8 mouse cellular contexts compared by ENCODE assay signal in genomic region chr1:172148955-172149815, GRCm38 (mm10). TPM values are rescaled to one million over a fixed set of nuclear protein-coding genes. Genes with fewer than 3 reads are reported as not detected.
DNase-seq lines count a peak whose midpoint lies in the region; ATAC-seq and TF ChIP-seq lines count a peak whose summit lies in the region.

No protein-coding gene starts in this region.

- no peak for TF ChIP-seq CTCF in kidney, adult 2 months (conservative IDR thresholded peaks at IDR 0.05; ENCODE audit: insufficient read depth, insufficient read length, low read depth, low read length)

- H3K4me3 ChIP-seq in kidney, adult 2 months (ENCODE audit: insufficient read depth, low read depth, low read length), result peak overlapping the region; percentile 98
- H3K4me3 ChIP-seq in forebrain, embryonic 13.5 days, result peak overlapping the region; percentile 93
- peak overlapping the region; percentile 95 for H3K4me3 ChIP-seq in liver, embryonic 15.5 days (replicated peaks)

- intact Hi-C loops in left cerebral cortex, postnatal 10 days (cut with DNase I), result loop anchor here (2.0 to 10.0 kb wide), 2 partner anchors 96 to 162 kb away; no protein-coding TSS in a partner anchor

- peak; percentile 45 for DNase-seq in kidney, adult 2 months
- no peak for DNase-seq in kidney, postnatal 36 days
- peak; percentile 47 for DNase-seq in MEL-GATA-1-ER (ENCODE audit: extremely low read depth, low read depth)
- DNase-seq in thymus, postnatal 4 days, result peak; percentile 24
- no peak for DNase-seq in cerebellum, adult 11-12 months
- no peak for DNase-seq in left cerebral cortex, postnatal 10 days (ENCODE audit: extremely low spot score in 1 of 2, low spot score in 2 of 2)

- 4% methylated on average over 19 of the region's 19 CpGs for WGBS in kidney, adult 2 months
- 11% methylated on average over 19 of the region's 19 CpGs for WGBS in forebrain, embryonic 13.5 days
- WGBS in liver, embryonic 15.5 days (ENCODE audit: insufficient replicate concordance), result 4% methylated on average over 19 of the region's 19 CpGs

- peaks cover 14% of the 10 kb centered on the region; the same call in 1 of the 2 replicates for H3K4me1 ChIP-seq in kidney, adult 2 months (ENCODE audit: control insufficient read depth, insufficient read depth, low read length)
- peaks cover 32% of the 10 kb centered on the region for H3K4me1 ChIP-seq in forebrain, embryonic 13.5 days
- peaks cover 35% of the 10 kb centered on the region for H3K4me1 ChIP-seq in liver, embryonic 15.5 days (replicated peaks)

- H3K36me3 ChIP-seq in kidney, adult 2 months (ENCODE audit: control insufficient read depth, insufficient read depth, low read length), result peaks cover 12% of the 10 kb centered on the region
- peaks cover 41% of the 10 kb centered on the region for H3K36me3 ChIP-seq in forebrain, embryonic 13.5 days (ENCODE audit: poor library complexity, severe bottlenecking)
- H3K36me3 ChIP-seq in liver, embryonic 15.5 days (replicated peaks), result peaks cover 42% of the 10 kb centered on the region

- H3K27ac ChIP-seq in kidney, adult 2 months (ENCODE audit: insufficient read depth, low read depth, low read length), result peak overlapping the region; percentile 100
- peak overlapping the region; percentile 90 for H3K27ac ChIP-seq in forebrain, embryonic 13.5 days
- peak overlapping the region; percentile 96 for H3K27ac ChIP-seq in liver, embryonic 15.5 days (replicated peaks)

- H3K9ac ChIP-seq in forebrain, embryonic 13.5 days, result peak overlapping the region; percentile 99
- peak overlapping the region; percentile 98 for H3K9ac ChIP-seq in liver, embryonic 15.5 days

- no peak for TF ChIP-seq POLR2A in kidney, adult 2 months (IDR thresholded peaks at IDR 0.05; ENCODE audit: low read depth, low read length)

- peak overlapping the region; percentile 77 for H3K4me2 ChIP-seq in forebrain, embryonic 13.5 days
- H3K4me2 ChIP-seq in liver, embryonic 15.5 days, result peak overlapping the region; percentile 78

- no peaks in the 10 kb centered on the region for H3K9me3 ChIP-seq in forebrain, embryonic 13.5 days (replicated peaks)
- no peaks in the 10 kb centered on the region for H3K9me3 ChIP-seq in liver, embryonic 15.5 days (replicated peaks)

- ATAC-seq in forebrain, embryonic 13.5 days, result no peak
- no peak for ATAC-seq in liver, embryonic 15.5 days (ENCODE audit: insufficient read depth)

- H3K27me3 ChIP-seq in kidney, adult 2 months (replicated peaks; ENCODE audit: control insufficient read depth, insufficient read depth, low read length), result no peaks in the 10 kb centered on the region
- no peaks in the 10 kb centered on the region for H3K27me3 ChIP-seq in forebrain, embryonic 13.5 days
- no peaks in the 10 kb centered on the region for H3K27me3 ChIP-seq in liver, embryonic 15.5 days

RNA-seq across cellular contexts. Expression of gene Dcaf8, which starts 1.3 kb away (rescaled TPM):
- polyA plus RNA-seq in kidney, adult 2 months (2012; rRNA removed), result 93.4 and 95.1 TPM in 2 replicates
- polyA plus RNA-seq in forebrain, embryonic 13.5 days (2015; fragmentation: Nextera tagmentation; extraction: Ambion mirVana), result 112 and 125 TPM in 2 replicates
- 55.3 and 62.8 TPM in 2 replicates for polyA plus RNA-seq in liver, embryonic 15.5 days (2015; fragmentation: Nextera tagmentation; extraction: Ambion mirVana)
- total RNA-seq in left cerebral cortex, postnatal 10 days (2021), result 10 to 100 TPM; 87.0 to 88.0 TPM

RNA-seq across cellular contexts. Expression of gene Pex19, which starts 22.6 kb away (rescaled TPM):
- 110 and 125 TPM in 2 replicates for polyA plus RNA-seq in kidney, adult 2 months (2012; rRNA removed)
- 155 and 163 TPM in 2 replicates for polyA plus RNA-seq in forebrain, embryonic 13.5 days (2015; fragmentation: Nextera tagmentation; extraction: Ambion mirVana)
- polyA plus RNA-seq in liver, embryonic 15.5 days (2015; fragmentation: Nextera tagmentation; extraction: Ambion mirVana), result 38.7 and 41.8 TPM in 2 replicates
- total RNA-seq in left cerebral cortex, postnatal 10 days (2021), result 100 to 1,000 TPM in 1 of 2 experiments, 10 to 100 TPM in 1; 99.1 to 104 TPM

RNA-seq across cellular contexts. Expression of gene Pea15a, which starts 57.4 kb away (rescaled TPM):
- polyA plus RNA-seq in kidney, adult 2 months (2012; rRNA removed), result 52.1 and 58.7 TPM in 2 replicates
- 470 and 471 TPM in 2 replicates for polyA plus RNA-seq in forebrain, embryonic 13.5 days (2015; fragmentation: Nextera tagmentation; extraction: Ambion mirVana)
- polyA plus RNA-seq in liver, embryonic 15.5 days (2015; fragmentation: Nextera tagmentation; extraction: Ambion mirVana), result 20.2 and 22.3 TPM in 2 replicates
- 100 to 1,000 TPM; 368 TPM for total RNA-seq in left cerebral cortex, postnatal 10 days (2021)

Comparison
In these comparisons a context has a peak if more than half of its experiments do, and no peak if none do; other contexts are left out.
1. DNase-seq: peak in kidney, adult 2 months (single experiment), MEL-GATA-1-ER (single experiment) and thymus, postnatal 4 days (single experiment); none in kidney, postnatal 36 days (0 of 2), cerebellum, adult 11-12 months (single experiment) and left cerebral cortex, postnatal 10 days (0 of 2).
2. Peak in every context shown above with its lines, with median percentiles within 50 percentile points of each other: H3K27ac ChIP-seq and H3K4me3 ChIP-seq.